Mouse (Mus musculus): ENCODE measurements around the gene Babam2.

GRCm38 (mm10) chr5:32066839-32067238, 369.4 kb downstream of the Babam2 start:
- TF ChIP-seq TAL1 (IDR thresholded peaks at IDR 0.05; ENCODE audit: low read length) = no peak
- TF ChIP-seq GATA1 (IDR thresholded peaks at IDR 0.05; ENCODE audit: low read length) = no peak

Data from erythroblast, embryonic 14.5 days (primary cell).